ENCODE assay signal across 11 mouse cellular contexts in genomic region chr4:155370737-155371715, GRCm38 (mm10). TPM values are rescaled to one million over a fixed set of nuclear protein-coding genes. Genes with fewer than 3 reads are reported as not detected.
DNase-seq lines count a peak whose midpoint lies in the region; ATAC-seq and TF ChIP-seq lines count a peak whose summit lies in the region.
"Had no signal": no experiment of that assay in that cellular context is flagged by ENCODE, and none has a peak within 500 bp of the region (broad histone marks: within the 10 kb centered on the region; RNA-seq: fewer than 3 reads in every experiment).

No protein-coding gene starts in this region.

- no peak for TF ChIP-seq POLR2A in liver, adult 2 months (IDR thresholded peaks at IDR 0.05; ENCODE audit: extremely low read depth, insufficient read depth, low read length)

- H3K4me2 ChIP-seq in forebrain, embryonic 11.5 days (ENCODE audit: low read depth, low read length, severe bottlenecking) = no peak overlapping the region
- H3K4me2 ChIP-seq in forebrain, embryonic 12.5 days = no peak overlapping the region
- H3K4me2 ChIP-seq in intestine, embryonic 16.5 days (ENCODE audit: low read depth, low read length) = no peak overlapping the region

- no peaks in the 10 kb centered on the region for H3K36me3 ChIP-seq in forebrain, embryonic 11.5 days (ENCODE audit: control insufficient read depth, insufficient read depth, low read length)
- H3K36me3 ChIP-seq in forebrain, embryonic 12.5 days (replicated peaks) = no peaks in the 10 kb centered on the region
- H3K36me3 ChIP-seq in intestine, embryonic 16.5 days (ENCODE audit: control insufficient read depth, insufficient read depth, low read length) = no peaks in the 10 kb centered on the region
- H3K36me3 ChIP-seq in liver, adult 2 months (ENCODE audit: control insufficient read depth, insufficient read depth, low read length) = no peaks in the 10 kb centered on the region
- H3K36me3 ChIP-seq: hindbrain, embryonic 10.5 days had no signal

- ATAC-seq in forebrain, embryonic 11.5 days (replicated peaks; ENCODE audit: low FRiP score) = no peak
- ATAC-seq in forebrain, embryonic 12.5 days (ENCODE audit: low FRiP score) = no peak
- ATAC-seq in intestine, embryonic 16.5 days = peak; percentile 87

- 87% methylated on average over 15 of the region's 15 CpGs for WGBS in forebrain, embryonic 11.5 days
- 87% methylated on average over 15 of the region's 15 CpGs for WGBS in forebrain, embryonic 12.5 days
- 74% methylated on average over 15 of the region's 15 CpGs for WGBS in intestine, embryonic 16.5 days
- WGBS in liver, adult 2 months = 54% methylated on average over 15 of the region's 15 CpGs

- no peaks in the 10 kb centered on the region for H3K27me3 ChIP-seq in forebrain, embryonic 11.5 days (ENCODE audit: control insufficient read depth, insufficient read depth, low read length)
- H3K27me3 ChIP-seq in forebrain, embryonic 12.5 days = peaks cover 10% of the 10 kb centered on the region; the same call in 1 of the 2 replicates
- H3K27me3 ChIP-seq in intestine, embryonic 16.5 days (replicated peaks; ENCODE audit: control insufficient read depth, insufficient read depth, low read length) = no peaks in the 10 kb centered on the region
- no peaks in the 10 kb centered on the region for H3K27me3 ChIP-seq in liver, adult 2 months (ENCODE audit: control insufficient read depth, insufficient read depth, low read length)

- no peak overlapping the region for H3K4me3 ChIP-seq in forebrain, embryonic 11.5 days (ENCODE audit: low read depth, low read length)
- no peak overlapping the region for H3K4me3 ChIP-seq in forebrain, embryonic 12.5 days (replicated peaks)
- H3K4me3 ChIP-seq in intestine, embryonic 16.5 days (ENCODE audit: low read length) = no peak overlapping the region
- no peak overlapping the region for H3K4me3 ChIP-seq in liver, adult 2 months (ENCODE audit: insufficient read depth, low read depth, low read length)
- H3K4me3 ChIP-seq: hindbrain, embryonic 10.5 days had no signal

- H3K9ac ChIP-seq in forebrain, embryonic 11.5 days (ENCODE audit: low read length) = no peak overlapping the region
- no peak overlapping the region for H3K9ac ChIP-seq in forebrain, embryonic 12.5 days
- H3K9ac ChIP-seq in intestine, embryonic 16.5 days (ENCODE audit: low read depth, low read length) = 0 out of 2 replicates have a peak overlapping the region, but pooled peaks have one; percentile 6
- H3K9ac ChIP-seq in liver, adult 2 months (ENCODE audit: low read depth, low read length) = peak overlapping the region; percentile 41; the same call in 1 of the 2 replicates

- no peaks in the 10 kb centered on the region for H3K79me2 ChIP-seq in liver, adult 2 months (ENCODE audit: control insufficient read depth, insufficient read depth, low read length)

- TF ChIP-seq CTCF in liver, adult 2 months (IDR thresholded peaks at IDR 0.05; ENCODE audit: low read depth, low read length) = no peak

- H3K4me1 ChIP-seq in forebrain, embryonic 11.5 days (replicated peaks; ENCODE audit: control insufficient read depth, insufficient read depth, low read length) = no peaks in the 10 kb centered on the region
- H3K4me1 ChIP-seq in forebrain, embryonic 12.5 days = peaks cover 7% of the 10 kb centered on the region
- H3K4me1 ChIP-seq in intestine, embryonic 16.5 days (ENCODE audit: control insufficient read depth, insufficient read depth, low read length) = peaks cover 12% of the 10 kb centered on the region
- peaks cover 13% of the 10 kb centered on the region for H3K4me1 ChIP-seq in liver, adult 2 months (ENCODE audit: control insufficient read depth, insufficient read depth, low read length)

- peak; percentile 46 for DNase-seq in forebrain, embryonic 11.5 days (ENCODE audit: low spot score)
- peak; percentile 17 for DNase-seq in NIH3T3 (ENCODE audit: low read depth)
- peak; percentile 97 for DNase-seq in liver, adult 2 months (ENCODE audit: extremely low read depth, low read depth, low spot score)
- no peak for DNase-seq in gastrocnemius, postnatal 25 days
- no peak for DNase-seq in embryo, embryonic 9.5 days (ENCODE audit: extremely low spot score)
- DNase-seq in ovary, postnatal 36 days (ENCODE audit: low spot score) = no peak
- DNase-seq: thymus, postnatal 36 days had no signal

- no peak overlapping the region for H3K27ac ChIP-seq in forebrain, embryonic 11.5 days (ENCODE audit: low read depth, low read length)
- no peak overlapping the region for H3K27ac ChIP-seq in forebrain, embryonic 12.5 days
- peak overlapping the region; percentile 76; the same call in 1 of the 2 replicates for H3K27ac ChIP-seq in intestine, embryonic 16.5 days (ENCODE audit: low read length)
- peak overlapping the region; percentile 84 for H3K27ac ChIP-seq in liver, adult 2 months (replicated peaks; ENCODE audit: insufficient read depth, low read depth, low read length)
- H3K27ac ChIP-seq: hindbrain, embryonic 10.5 days had no signal

- no peaks in the 10 kb centered on the region for H3K9me3 ChIP-seq in forebrain, embryonic 11.5 days (ENCODE audit: control insufficient read depth, low read length)
- H3K9me3 ChIP-seq in forebrain, embryonic 12.5 days = no peaks in the 10 kb centered on the region
- H3K9me3 ChIP-seq in intestine, embryonic 16.5 days (ENCODE audit: control insufficient read depth, low read length) = no peaks in the 10 kb centered on the region
- H3K9me3 ChIP-seq: hindbrain, embryonic 10.5 days had no signal

RNA-seq across cellular contexts. Expression of gene Prkcz, which starts 9.9 kb away (rescaled TPM):
- polyA plus RNA-seq in forebrain, embryonic 11.5 days (2014; fragmentation: Nextera tagmentation; extraction: Ambion mirVana) = 16.5 and 20.8 TPM in 2 replicates
- 26.5 and 26.7 TPM in 2 replicates for polyA plus RNA-seq in forebrain, embryonic 12.5 days (2016; fragmentation: Nextera tagmentation; extraction: Ambion mirVana)
- polyA plus RNA-seq in intestine, embryonic 16.5 days (2015; fragmentation: Nextera tagmentation; extraction: Ambion mirVana) = 32.8 and 38.7 TPM in 2 replicates
- 13.8 and 18.3 TPM in 2 replicates for total RNA-seq in liver, adult 2 months (2014; rRNA removed)
- 11.4 and 11.6 TPM in 2 replicates for polyA plus RNA-seq in liver, adult 2 months (2012; rRNA removed)
- total RNA-seq in gastrocnemius, postnatal 25 days (2021) = 1 to 10 TPM; 1.5 to 3.8 TPM

RNA-seq across cellular contexts. Expression of gene Gabrd, which starts 26.9 kb away (rescaled TPM):
- not detected in 2 replicates for polyA plus RNA-seq in forebrain, embryonic 11.5 days (2014; fragmentation: Nextera tagmentation; extraction: Ambion mirVana)
- polyA plus RNA-seq in forebrain, embryonic 12.5 days (2016; fragmentation: Nextera tagmentation; extraction: Ambion mirVana) = not detected in 2 replicates
- polyA plus RNA-seq in intestine, embryonic 16.5 days (2015; fragmentation: Nextera tagmentation; extraction: Ambion mirVana) = 0.11 and 0.15 TPM in 2 replicates
- under 0.01 and 0.20 TPM in 2 replicates for total RNA-seq in liver, adult 2 months (2014; rRNA removed)
- 0.04 and 0.11 TPM in 2 replicates for polyA plus RNA-seq in liver, adult 2 months (2012; rRNA removed)
- total RNA-seq in gastrocnemius, postnatal 25 days (2021) = 1 to 10 TPM in 1 of 2 experiments, under 1 TPM in 1; 0.56 to 1.3 TPM
- polyA plus RNA-seq: hindbrain, embryonic 10.5 days; neural tube, embryonic 11.5 days had no signal

RNA-seq across cellular contexts. Expression of gene Cfap74, which starts 38.0 kb away (rescaled TPM):
- 8.7 and 9.1 TPM in 2 replicates for polyA plus RNA-seq in forebrain, embryonic 11.5 days (2014; fragmentation: Nextera tagmentation; extraction: Ambion mirVana)
- 6.4 and 6.9 TPM in 2 replicates for polyA plus RNA-seq in forebrain, embryonic 12.5 days (2016; fragmentation: Nextera tagmentation; extraction: Ambion mirVana)
- 1.4 and 1.5 TPM in 2 replicates for polyA plus RNA-seq in intestine, embryonic 16.5 days (2015; fragmentation: Nextera tagmentation; extraction: Ambion mirVana)
- 0.09 and 0.27 TPM in 2 replicates for total RNA-seq in liver, adult 2 months (2014; rRNA removed)
- 0.06 TPM in 2 replicates for polyA plus RNA-seq in liver, adult 2 months (2012; rRNA removed)
- under 1 TPM; 0.77 to 0.94 TPM for total RNA-seq in gastrocnemius, postnatal 25 days (2021)

Comparison
In these comparisons a context has a peak if more than half of its experiments do, and no peak if none do; other contexts are left out.
1. DNase-seq: peak in forebrain, embryonic 11.5 days (single experiment), NIH3T3 (single experiment) and liver, adult 2 months (single experiment); none in gastrocnemius, postnatal 25 days (single experiment), embryo, embryonic 9.5 days (single experiment) and ovary, postnatal 36 days (single experiment).
2. H3K27ac ChIP-seq: peak in intestine, embryonic 16.5 days (single experiment) and liver, adult 2 months (single experiment); none in forebrain, embryonic 11.5 days (single experiment) and forebrain, embryonic 12.5 days (single experiment).
3. H3K9ac ChIP-seq: peak in intestine, embryonic 16.5 days (single experiment) and liver, adult 2 months (single experiment); none in forebrain, embryonic 11.5 days (single experiment) and forebrain, embryonic 12.5 days (single experiment).